Mouse (Mus musculus): ENCODE results near the gene Phlpp2. TPM values are rescaled to one million over a fixed set of nuclear protein-coding genes. Genes with fewer than 3 reads are reported as not detected.

Gene Phlpp2
- polyA plus RNA-seq, 1 experiment from 2014 or later = 6.9 TPM

GRCm38 (mm10) chr8:109947447-109948284, 79.3 kb downstream of the Phlpp2 start:
- Histone ChIP-seq H3K27me3 (ENCODE audit: control insufficient read depth, insufficient read depth, low read length) (no peaks in the 10 kb centered on the region), H3K9ac (replicated peaks; ENCODE audit: low read depth, low read length) (0 out of 2 replicates have a peak overlapping the region, but pooled peaks have one; percentile 11), H3K4me2 (replicated peaks; ENCODE audit: low read depth, low read length) (peak overlapping the region; percentile 57), H3K4me3 (ENCODE audit: low read depth, low read length) (peak overlapping the region; percentile 19), H3K27ac (ENCODE audit: low read length) (no peak overlapping the region), H3K36me3 (ENCODE audit: control insufficient read depth, insufficient read depth, low read length) (0 out of 2 replicates have a peak, but pooled peaks cover 2% of the 10 kb centered on the region), H3K9me3 (ENCODE audit: control insufficient read depth, low read depth, low read length) (no peaks in the 10 kb centered on the region), H3K4me1 (ENCODE audit: control insufficient read depth, insufficient read depth, low read length) (no peaks in the 10 kb centered on the region)
- no peak for ATAC-seq (ENCODE audit: insufficient number of reproducible peaks, insufficient read depth, low FRiP score, low read depth)
- WGBS = 1% methylated on average over 26 of the region's 26 CpGs

- WGBS = 3% methylated on average over 19 of the region's 19 CpGs
- Histone ChIP-seq H3K4me3 (ENCODE audit: low read depth, low read length) (peak overlapping the region; percentile 19), H3K4me1 (ENCODE audit: control insufficient read depth, insufficient read depth, low read length) (no peaks in the 10 kb centered on the region), H3K9ac (replicated peaks; ENCODE audit: low read depth, low read length) (0 out of 2 replicates have a peak overlapping the region, but pooled peaks have one; percentile 11), H3K9me3 (ENCODE audit: control insufficient read depth, low read depth, low read length) (no peaks in the 10 kb centered on the region), H3K36me3 (ENCODE audit: control insufficient read depth, insufficient read depth, low read length) (0 out of 2 replicates have a peak, but pooled peaks cover 2% of the 10 kb centered on the region), H3K4me2 (replicated peaks; ENCODE audit: low read depth, low read length) (peak overlapping the region; percentile 57), H3K27ac (ENCODE audit: low read length) (no peak overlapping the region), H3K27me3 (ENCODE audit: control insufficient read depth, insufficient read depth, low read length) (no peaks in the 10 kb centered on the region)
- ATAC-seq (ENCODE audit: insufficient number of reproducible peaks, insufficient read depth, low FRiP score, low read depth) = no peak
These were observed 79.9 kb downstream of the Phlpp2 start for GRCm38 (mm10) chr8:109948285-109948564.

- H3K4me1 ChIP-seq (ENCODE audit: control insufficient read depth, insufficient read depth, low read length) = peaks cover 3% of the 10 kb centered on the region; the same call in 1 of the 2 replicates
- no peak for ATAC-seq (ENCODE audit: insufficient number of reproducible peaks, insufficient read depth, low FRiP score, low read depth)
- no peak overlapping the region for H3K4me2 ChIP-seq (replicated peaks; ENCODE audit: low read depth, low read length)
- H3K9ac ChIP-seq (replicated peaks; ENCODE audit: low read depth, low read length) = no peak overlapping the region
- no peak overlapping the region for H3K27ac ChIP-seq (ENCODE audit: low read length)
- WGBS = 59% methylated on average over 7 of the region's 7 CpGs
- no peak overlapping the region for H3K4me3 ChIP-seq (ENCODE audit: low read depth, low read length)
- H3K36me3 ChIP-seq (ENCODE audit: control insufficient read depth, insufficient read depth, low read length) = no peaks in the 10 kb centered on the region
- H3K9me3 ChIP-seq (ENCODE audit: control insufficient read depth, low read depth, low read length) = no peaks in the 10 kb centered on the region
- H3K27me3 ChIP-seq (ENCODE audit: control insufficient read depth, insufficient read depth, low read length) = no peaks in the 10 kb centered on the region
These were observed 83.8 kb downstream of the Phlpp2 start for GRCm38 (mm10) chr8:109952171-109952570.

- ATAC-seq (ENCODE audit: insufficient number of reproducible peaks, insufficient read depth, low FRiP score, low read depth) = no peak
- Histone ChIP-seq H3K27ac (ENCODE audit: low read length) (no peak overlapping the region), H3K4me2 (replicated peaks; ENCODE audit: low read depth, low read length) (no peak overlapping the region), H3K4me3 (ENCODE audit: low read depth, low read length) (no peak overlapping the region), H3K9ac (replicated peaks; ENCODE audit: low read depth, low read length) (no peak overlapping the region), H3K36me3 (ENCODE audit: control insufficient read depth, insufficient read depth, low read length) (no peaks in the 10 kb centered on the region), H3K9me3 (ENCODE audit: control insufficient read depth, low read depth, low read length) (no peaks in the 10 kb centered on the region), H3K4me1 (ENCODE audit: control insufficient read depth, insufficient read depth, low read length) (peaks cover 9% of the 10 kb centered on the region; the same call in 1 of the 2 replicates), H3K27me3 (ENCODE audit: control insufficient read depth, insufficient read depth, low read length) (no peaks in the 10 kb centered on the region)
- WGBS = 61% methylated on average over 13 of the region's 13 CpGs
These were observed 86.2 kb downstream of the Phlpp2 start for GRCm38 (mm10) chr8:109954486-109954948.

GRCm38 (mm10) chr8:109957167-109958028, 89.1 kb downstream of the Phlpp2 start:
- H3K27me3 ChIP-seq (ENCODE audit: control insufficient read depth, insufficient read depth, low read length) = peaks cover 5% of the 10 kb centered on the region; the same call in 1 of the 2 replicates
- no peak overlapping the region for H3K4me2 ChIP-seq (replicated peaks; ENCODE audit: low read depth, low read length)
- WGBS = 8% methylated on average over 16 of the region's 16 CpGs
- H3K4me3 ChIP-seq (ENCODE audit: low read depth, low read length) = no peak overlapping the region
- H3K4me1 ChIP-seq (ENCODE audit: control insufficient read depth, insufficient read depth, low read length) = peaks cover 9% of the 10 kb centered on the region; the same call in 1 of the 2 replicates
- H3K36me3 ChIP-seq (ENCODE audit: control insufficient read depth, insufficient read depth, low read length) = no peaks in the 10 kb centered on the region
- no peak overlapping the region for H3K9ac ChIP-seq (replicated peaks; ENCODE audit: low read depth, low read length)
- no peaks in the 10 kb centered on the region for H3K9me3 ChIP-seq (ENCODE audit: control insufficient read depth, low read depth, low read length)
- ATAC-seq (ENCODE audit: insufficient number of reproducible peaks, insufficient read depth, low FRiP score, low read depth) = peak; percentile 74
- H3K27ac ChIP-seq (ENCODE audit: low read length) = no peak overlapping the region

- Histone ChIP-seq H3K4me2 (replicated peaks; ENCODE audit: low read depth, low read length) (no peak overlapping the region), H3K27me3 (ENCODE audit: control insufficient read depth, insufficient read depth, low read length) (peaks cover 8% of the 10 kb centered on the region; the same call in 1 of the 2 replicates), H3K36me3 (ENCODE audit: control insufficient read depth, insufficient read depth, low read length) (no peaks in the 10 kb centered on the region), H3K9ac (replicated peaks; ENCODE audit: low read depth, low read length) (no peak overlapping the region), H3K9me3 (ENCODE audit: control insufficient read depth, low read depth, low read length) (no peaks in the 10 kb centered on the region), H3K4me1 (ENCODE audit: control insufficient read depth, insufficient read depth, low read length) (peaks cover 9% of the 10 kb centered on the region; the same call in 1 of the 2 replicates), H3K27ac (ENCODE audit: low read length) (peak overlapping the region; percentile 61; the same call in 1 of the 2 replicates), H3K4me3 (ENCODE audit: low read depth, low read length) (no peak overlapping the region)
- WGBS = 24% methylated on average over 12 of the region's 12 CpGs
- no peak for ATAC-seq (ENCODE audit: insufficient number of reproducible peaks, insufficient read depth, low FRiP score, low read depth)
These were observed 89.8 kb downstream of the Phlpp2 start for GRCm38 (mm10) chr8:109958036-109958655.

GRCm38 (mm10) chr8:109959112-109959511, 90.8 kb downstream of the Phlpp2 start:
- H3K9ac ChIP-seq (replicated peaks; ENCODE audit: low read depth, low read length) = no peak overlapping the region
- H3K27me3 ChIP-seq (ENCODE audit: control insufficient read depth, insufficient read depth, low read length) = peaks cover 8% of the 10 kb centered on the region; the same call in 1 of the 2 replicates
- no peak for ATAC-seq (ENCODE audit: insufficient number of reproducible peaks, insufficient read depth, low FRiP score, low read depth)
- H3K36me3 ChIP-seq (ENCODE audit: control insufficient read depth, insufficient read depth, low read length) = no peaks in the 10 kb centered on the region
- no peaks in the 10 kb centered on the region for H3K9me3 ChIP-seq (ENCODE audit: control insufficient read depth, low read depth, low read length)
- no peak overlapping the region for H3K4me2 ChIP-seq (replicated peaks; ENCODE audit: low read depth, low read length)
- no peak overlapping the region for H3K27ac ChIP-seq (ENCODE audit: low read length)
- H3K4me1 ChIP-seq (ENCODE audit: control insufficient read depth, insufficient read depth, low read length) = peaks cover 9% of the 10 kb centered on the region; the same call in 1 of the 2 replicates
- H3K4me3 ChIP-seq (ENCODE audit: low read depth, low read length) = no peak overlapping the region
- WGBS = 81% methylated on average over 4 of the region's 4 CpGs
